Mouse (Mus musculus): ENCODE measurements around the gene Zfp217. TPM values are rescaled to one million over a fixed set of nuclear protein-coding genes. Genes with fewer than 3 reads are reported as not detected.

The Zfp217 gene
- polyA plus RNA-seq, 1 experiment from 2014 or later = 26.7 TPM

DNA sequence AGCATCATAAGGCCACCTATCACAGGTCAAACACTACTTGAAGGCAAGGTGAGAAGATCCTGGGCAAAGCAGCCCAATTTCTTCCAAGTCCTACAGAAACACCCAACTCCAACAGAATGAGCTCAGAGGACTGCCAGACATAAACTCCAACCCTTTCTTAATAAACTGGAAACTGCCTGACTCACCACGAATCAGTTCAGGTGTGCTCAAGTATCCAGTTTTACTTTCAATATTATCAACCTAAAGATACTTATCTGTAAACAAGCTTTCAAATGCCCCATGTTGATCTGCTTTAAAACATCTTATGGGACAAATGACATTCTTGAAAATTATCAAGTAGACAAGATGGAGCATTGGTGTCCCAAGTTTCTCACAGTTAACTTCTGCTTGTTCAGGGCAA, 21.6 kb downstream of the Zfp217 start:
- POLR2A ChIA-PET = interaction anchor here (1.1 kb wide), 1 partner anchor 103 kb away, joined by 3 read pairs; no protein-coding TSS in a partner anchor
- CTCF ChIA-PET = interaction anchor here (1.2 to 1.4 kb wide), 2 partner anchors 9 to 211 kb away, joined by 3 to 5 read pairs; no protein-coding TSS in a partner anchor
- ATAC-seq (no peak), DNase-seq (ENCODE audit: low read depth, low spot score) (no peak)
- in situ Hi-C loops (cut with MboI; ENCODE audit: low pct_unique_long_range_greater_than_20kb) = loop anchor here (5.0 to 10.0 kb wide), 2 partner anchors 79 to 386 kb away; no protein-coding TSS in a partner anchor
- TF ChIP-seq CTCF (IDR thresholded peaks at IDR 0.05) = no peak
- no peaks in the 10 kb centered on the region for H3K27me3 ChIP-seq

DNA sequence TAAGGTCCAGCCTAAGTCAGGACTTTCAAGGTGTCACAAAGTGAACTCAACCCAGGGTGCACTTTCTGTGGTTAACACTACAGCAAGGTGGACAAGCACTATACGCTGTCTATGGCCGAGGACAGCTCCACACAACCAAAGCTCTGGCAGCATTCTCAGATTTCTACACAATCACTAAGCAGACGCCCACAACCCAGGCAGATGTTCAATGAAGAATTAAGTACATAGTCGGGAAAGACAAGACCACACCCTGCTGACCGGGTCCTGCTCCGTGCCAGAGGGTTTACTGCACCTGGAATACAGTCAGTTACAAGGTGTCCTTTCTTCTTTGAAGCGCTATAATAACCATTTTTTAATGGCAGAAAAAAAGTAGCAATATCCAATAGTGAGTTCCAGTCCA, 25.7 kb downstream of the Zfp217 start:
- TF ChIP-seq CTCF (IDR thresholded peaks at IDR 0.05) = no peak
- no peaks in the 10 kb centered on the region for H3K27me3 ChIP-seq
- ATAC-seq (no peak), DNase-seq (ENCODE audit: low read depth, low spot score) (no peak)
- ChIA-PET POLR2A (interaction anchor here (1.1 kb wide), 1 partner anchor 10 kb away, joined by 3 read pairs; no protein-coding TSS in a partner anchor), CTCF (no interaction called here)
- in situ Hi-C loops (cut with MboI; ENCODE audit: low pct_unique_long_range_greater_than_20kb) = loop anchor here (10.0 kb wide), 1 partner anchor 83 kb away; no protein-coding TSS in a partner anchor

DNA sequence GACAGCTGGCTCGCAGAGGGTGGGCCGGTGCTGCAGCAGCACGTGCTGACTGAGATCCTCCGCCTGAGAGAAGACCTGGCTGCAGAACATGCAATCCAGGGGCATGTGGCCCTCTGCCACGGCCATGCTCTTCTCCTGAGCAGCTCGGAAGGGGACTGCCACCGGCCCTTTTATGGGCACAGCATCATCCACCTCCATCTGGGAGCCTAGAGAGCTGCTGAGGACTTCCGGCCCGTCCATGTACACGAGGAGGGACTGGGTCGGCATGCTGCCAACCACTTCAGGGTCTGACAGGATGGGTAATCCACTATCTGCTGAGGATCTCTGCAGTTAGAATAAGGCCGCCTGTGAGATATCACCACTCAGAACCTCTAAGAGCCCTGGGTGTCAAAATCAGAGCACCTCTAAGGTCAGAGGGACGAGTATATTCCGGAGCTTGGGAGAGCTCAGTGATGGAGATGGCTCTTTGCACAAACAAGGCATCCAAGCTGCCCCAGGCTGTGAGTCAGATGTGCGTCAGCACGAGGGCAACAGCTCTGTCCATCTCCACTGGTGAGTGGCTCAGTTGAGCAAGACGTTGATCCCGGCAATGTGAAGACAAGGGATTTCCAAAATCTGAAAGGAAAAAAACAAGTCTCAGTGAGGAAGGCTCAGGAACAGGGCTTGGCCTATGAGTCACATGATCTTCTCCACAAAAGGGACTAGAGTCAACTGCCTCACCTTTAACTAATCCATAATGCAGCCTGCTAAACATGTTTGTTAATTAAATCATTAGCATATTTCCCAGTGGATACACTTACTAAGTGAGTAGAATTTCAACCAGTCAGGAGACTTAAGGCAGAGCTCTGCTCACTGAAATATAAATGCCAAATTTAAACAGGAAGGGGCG, 27.5 kb downstream of the Zfp217 start:
- TF ChIP-seq CTCF (IDR thresholded peaks at IDR 0.05) = no peak
- in situ Hi-C loops (cut with MboI; ENCODE audit: low pct_unique_long_range_greater_than_20kb) = loop anchor here (10.0 kb wide), 1 partner anchor 84 kb away; no protein-coding TSS in a partner anchor
- CTCF ChIA-PET = interaction anchor here (0.6 to 2.0 kb wide), 6 partner anchors 8 to 223 kb away, joined by 3 to 5 read pairs (median 3); no protein-coding TSS in a partner anchor
- POLR2A ChIA-PET = interaction anchor here (0.6 kb wide), 1 partner anchor 335 kb away, joined by 4 read pairs; no protein-coding TSS in a partner anchor
- H3K27me3 ChIP-seq = no peaks in the 10 kb centered on the region
- no peak for DNase-seq (ENCODE audit: low read depth, low spot score)
- ATAC-seq = peak; percentile 87

DNA sequence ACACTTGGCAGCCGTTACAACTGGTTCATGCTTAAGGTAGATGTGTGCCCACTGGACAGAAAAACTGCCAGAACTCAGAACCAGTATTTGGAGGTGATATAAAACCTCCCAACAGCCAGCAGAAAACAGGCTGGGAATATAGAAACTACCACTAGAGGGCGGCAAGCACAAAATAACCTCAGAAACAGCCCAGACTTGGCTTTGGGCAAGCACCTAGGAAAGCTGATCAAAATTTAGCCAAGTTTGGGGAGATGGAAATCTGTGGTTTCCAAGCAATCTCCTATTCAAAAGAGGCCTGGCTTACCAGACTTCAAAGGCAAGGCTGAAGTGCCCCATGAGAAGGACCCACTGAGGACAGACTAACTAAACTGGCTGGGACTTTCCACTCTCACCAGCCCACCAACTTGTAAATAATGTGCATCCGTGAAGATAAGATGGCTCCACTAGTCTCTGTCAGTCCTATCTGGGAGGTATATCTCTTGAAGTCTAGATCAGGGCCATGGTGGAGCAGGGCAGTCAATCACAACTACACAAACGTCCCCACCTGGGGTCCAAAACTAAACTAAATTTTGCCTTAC, 31.1 kb downstream of the Zfp217 start:
- POLR2A ChIA-PET = interaction anchor here (1.2 kb wide), 1 partner anchor 38 kb away, joined by 3 read pairs; no protein-coding TSS in a partner anchor
- in situ Hi-C loops (cut with MboI; ENCODE audit: low pct_unique_long_range_greater_than_20kb) = loop anchor here (5.0 to 10.0 kb wide), 2 partner anchors 128 to 231 kb away; no protein-coding TSS in a partner anchor
- DNase-seq (ENCODE audit: low read depth, low spot score) = no peak
- ATAC-seq = no peak
- CTCF ChIA-PET = interaction anchor here (0.6 to 2.0 kb wide), 10 partner anchors 9 to 285 kb away, joined by 3 to 7 read pairs (median 3); no protein-coding TSS in a partner anchor
- no peaks in the 10 kb centered on the region for H3K27me3 ChIP-seq
- TF ChIP-seq CTCF (IDR thresholded peaks at IDR 0.05) = no peak

DNA sequence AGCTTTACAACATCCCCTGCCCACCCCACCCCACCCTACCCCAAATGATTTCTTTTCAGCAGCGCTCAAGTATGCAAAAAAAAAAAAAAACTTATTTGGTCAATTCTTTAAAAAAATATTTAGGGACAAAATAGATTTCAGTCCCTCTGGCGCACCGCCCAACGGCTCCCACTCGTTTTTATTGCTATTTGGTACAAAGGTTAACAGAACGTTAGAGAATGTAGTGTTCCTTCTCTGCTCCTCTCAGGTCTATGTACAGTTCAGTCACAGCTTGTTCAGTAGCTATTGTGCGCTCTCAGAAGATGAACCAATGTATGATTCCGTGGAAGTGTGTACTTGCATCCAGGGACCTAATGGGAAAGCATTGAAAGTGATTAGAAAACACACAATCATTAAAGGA, 37.6 kb downstream of the Zfp217 start:
- ChIA-PET POLR2A (no interaction called here), CTCF (interaction anchor here (1.0 to 2.2 kb wide), 2 partner anchors 9 to 10 kb away, joined by 3 to 8 read pairs; no protein-coding TSS in a partner anchor)
- in situ Hi-C loops (cut with MboI; ENCODE audit: low pct_unique_long_range_greater_than_20kb) = loop anchor here (10.0 kb wide), 1 partner anchor 134 kb away; no protein-coding TSS in a partner anchor
- DNase-seq (ENCODE audit: low read depth, low spot score) (no peak), ATAC-seq (no peak)
- TF ChIP-seq CTCF (IDR thresholded peaks at IDR 0.05) = no peak
- H3K27me3 ChIP-seq = no peaks in the 10 kb centered on the region

DNA sequence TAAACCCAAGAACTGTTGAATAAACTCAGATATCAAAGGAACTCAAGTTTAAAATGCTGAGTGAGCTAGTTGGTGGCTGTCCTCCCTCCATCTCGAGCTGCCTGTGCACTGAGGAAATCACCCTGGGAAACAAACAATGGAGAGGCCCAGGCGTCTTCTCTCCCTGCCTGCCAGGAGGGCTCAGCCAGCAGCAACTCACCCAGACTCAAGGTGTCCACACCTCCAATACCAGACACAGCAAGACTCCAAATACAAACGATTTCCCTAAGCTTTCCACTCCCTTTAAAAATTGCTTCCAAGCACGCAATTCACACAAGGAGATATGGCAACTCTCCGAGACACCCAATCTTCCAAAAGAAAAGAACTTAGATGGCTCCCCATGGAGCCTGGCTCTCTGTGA, 38.4 kb downstream of the Zfp217 start:
- TF ChIP-seq CTCF (IDR thresholded peaks at IDR 0.05) = no peak
- ATAC-seq = no peak
- DNase-seq (ENCODE audit: low read depth, low spot score) = no peak
- POLR2A ChIA-PET = no interaction called here
- in situ Hi-C loops (cut with MboI; ENCODE audit: low pct_unique_long_range_greater_than_20kb) = no loop called here
- CTCF ChIA-PET = interaction anchor here (2.2 kb wide), 1 partner anchor 8 kb away, joined by 8 read pairs; no protein-coding TSS in a partner anchor
- no peaks in the 10 kb centered on the region for H3K27me3 ChIP-seq

DNA sequence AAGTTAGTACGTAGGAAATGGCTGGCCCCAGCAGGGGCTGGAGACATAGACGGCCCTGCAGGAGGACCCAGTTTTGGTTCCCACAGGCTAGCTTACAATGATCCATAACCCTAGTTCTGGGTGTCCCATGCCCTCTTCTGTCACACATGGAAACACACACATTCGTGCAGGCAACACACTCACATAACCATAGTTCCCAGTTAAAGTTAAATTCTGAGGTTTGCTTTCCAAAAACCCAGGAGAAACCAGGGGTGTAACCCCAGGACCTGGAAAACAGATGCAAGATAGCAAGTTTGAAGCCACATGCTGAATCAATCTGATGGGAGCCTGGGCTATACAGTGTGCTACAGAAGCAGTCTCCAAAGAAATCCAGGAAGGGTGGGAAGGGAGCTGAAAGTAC, 40.1 kb downstream of the Zfp217 start:
- in situ Hi-C loops (cut with MboI; ENCODE audit: low pct_unique_long_range_greater_than_20kb) = no loop called here
- no peak for DNase-seq (ENCODE audit: low read depth, low spot score)
- ChIA-PET POLR2A (no interaction called here), CTCF (interaction anchor here (1.0 to 1.2 kb wide), 2 partner anchors 8 to 9 kb away, joined by 3 read pairs; no protein-coding TSS in a partner anchor)
- ATAC-seq = no peak
- no peaks in the 10 kb centered on the region for H3K27me3 ChIP-seq
- no peak for TF ChIP-seq CTCF (IDR thresholded peaks at IDR 0.05)

DNA sequence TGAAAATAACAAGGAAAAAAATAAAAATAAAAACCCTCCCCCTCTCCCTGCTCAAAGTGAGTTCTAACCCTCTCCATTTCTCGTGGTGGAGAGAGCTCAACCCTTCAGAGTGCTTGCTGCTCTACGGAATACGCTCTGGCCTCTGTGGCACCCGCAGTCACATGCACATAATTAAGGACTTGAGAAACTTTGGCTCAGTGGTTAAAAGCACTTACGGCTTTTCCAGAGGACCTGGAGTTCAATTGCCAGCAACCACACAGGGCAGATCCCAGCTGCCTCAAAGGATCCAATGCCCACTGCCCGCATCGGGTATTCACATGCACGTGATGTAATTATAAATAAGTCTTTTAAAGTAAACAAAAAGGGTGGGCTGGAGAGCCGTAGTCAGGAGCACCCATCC, 41.9 kb downstream of the Zfp217 start:
- CTCF ChIA-PET = no interaction called here
- no peak for TF ChIP-seq CTCF (IDR thresholded peaks at IDR 0.05)
- ATAC-seq (no peak), DNase-seq (ENCODE audit: low read depth, low spot score) (no peak)
- POLR2A ChIA-PET = interaction anchor here (0.6 kb wide), 1 partner anchor 9 kb away, joined by 3 read pairs; no protein-coding TSS in a partner anchor
- in situ Hi-C loops (cut with MboI; ENCODE audit: low pct_unique_long_range_greater_than_20kb) = no loop called here
- no peaks in the 10 kb centered on the region for H3K27me3 ChIP-seq

DNA sequence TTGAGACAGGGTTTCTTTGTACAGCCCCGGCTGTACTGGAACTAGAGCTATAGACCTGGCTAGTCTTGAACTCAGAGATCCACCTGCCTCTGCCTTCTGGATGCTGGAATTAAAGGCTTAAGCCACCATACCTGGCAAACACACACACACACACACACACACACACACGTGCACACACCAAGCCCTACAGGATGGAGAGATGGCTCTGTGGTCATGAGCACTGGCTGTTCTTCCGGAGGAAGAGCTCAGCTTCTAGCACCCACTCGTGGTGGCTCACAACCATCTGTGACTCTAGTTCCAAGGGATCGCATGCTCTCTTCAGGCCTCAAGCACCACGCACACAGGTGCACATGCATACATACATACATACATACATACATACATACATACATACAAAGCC, 43.5 kb downstream of the Zfp217 start:
- DNase-seq (ENCODE audit: low read depth, low spot score) (no peak), ATAC-seq (no peak)
- no peak for TF ChIP-seq CTCF (IDR thresholded peaks at IDR 0.05)
- no peaks in the 10 kb centered on the region for H3K27me3 ChIP-seq
- ChIA-PET CTCF (interaction anchor here (0.8 to 1.9 kb wide), 5 partner anchors 11 to 1043 kb away, joined by 3 to 4 read pairs (median 4); partner anchors contain the start of gene Zfp217), POLR2A (no interaction called here)
- in situ Hi-C loops (cut with MboI; ENCODE audit: low pct_unique_long_range_greater_than_20kb) = no loop called here

DNA sequence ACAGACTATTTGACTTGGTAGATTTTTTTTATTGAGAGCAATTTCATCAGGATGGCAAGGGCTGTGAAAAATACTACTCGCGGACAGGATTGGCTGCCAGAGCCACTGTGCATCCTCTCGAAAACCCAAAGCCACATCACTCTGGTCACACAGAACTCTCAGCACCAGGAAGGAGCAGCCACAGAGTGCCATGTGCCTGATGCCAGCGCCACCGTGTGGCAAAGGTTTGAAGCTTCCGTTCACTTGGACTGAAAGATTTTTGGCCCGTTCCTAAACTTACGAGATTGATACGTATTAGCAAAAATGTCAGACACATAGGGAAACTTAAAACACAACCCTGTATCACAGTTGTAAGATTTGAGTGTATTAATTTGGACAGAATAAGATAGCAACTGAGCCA, 44.1 kb downstream of the Zfp217 start:
- no peak for ATAC-seq
- TF ChIP-seq CTCF (IDR thresholded peaks at IDR 0.05) = peak; percentile 74
- CTCF ChIA-PET = interaction anchor here (0.8 to 1.9 kb wide), 7 partner anchors 12 to 1043 kb away, joined by 3 to 8 read pairs (median 4); partner anchors contain the start of gene Zfp217
- POLR2A ChIA-PET = no interaction called here
- no peaks in the 10 kb centered on the region for H3K27me3 ChIP-seq
- in situ Hi-C loops (cut with MboI; ENCODE audit: low pct_unique_long_range_greater_than_20kb) = no loop called here
- DNase-seq (ENCODE audit: low read depth, low spot score) = no peak

Measured in Patski (cell line).